Mouse (Mus musculus) lung, embryonic 15.5 days (tissue): ENCODE data around the gene Lix1. TPM values are rescaled to one million over a fixed set of nuclear protein-coding genes. Genes with fewer than 3 reads are reported as not detected.
A peak's percentile ranks its signal among the peaks of the same experiment; 100 is the strongest.

Experiments used
- ATAC-seq: fragments of 200-750 bp; cut with Nextera tagmentation; 2 replicates; pipeline ENCODE4 v1.8.0; 2017; ENCODE audit warnings: moderate number of reproducible peaks, borderline replicate concordance; ENCODE audit not compliant: low FRiP score, low TSS enrichment; ENCODE audit errors: extremely low read depth
- H3K27ac ChIP-seq: fragments of 300-500 bp; sonication (generic); 2 replicates; pipeline ENCODE4 v1.5.1; 2015; ENCODE audit warnings: moderate library complexity, mild to moderate bottlenecking, inconsistent platforms
- H3K27me3 ChIP-seq: fragments of 300-500 bp; sonication (generic); 2 replicates; pipeline ENCODE4 v1.6.1; 2015; ENCODE audit warnings: inconsistent platforms
- H3K36me3 ChIP-seq: fragments of 300-500 bp; sonication (generic); 2 replicates; pipeline ENCODE4 v1.6.1; 2015; ENCODE audit warnings: inconsistent platforms
- H3K4me1 ChIP-seq: fragments of 300-500 bp; sonication (generic); 2 replicates; pipeline ENCODE4 v1.6.1; 2015; ENCODE audit warnings: inconsistent platforms
- H3K4me2 ChIP-seq: fragments of 300-500 bp; sonication (generic); 2 replicates; pipeline ENCODE4 v1.6.1; 2015; ENCODE audit warnings: inconsistent platforms, mild to moderate bottlenecking, moderate library complexity
- H3K4me3 ChIP-seq: fragments of 300-500 bp; sonication (generic); 2 replicates; pipeline ENCODE4 v1.5.1; 2015; ENCODE audit warnings: mild to moderate bottlenecking, inconsistent platforms
- H3K9ac ChIP-seq: fragments of 300-500 bp; sonication (generic); 2 replicates; pipeline ENCODE4 v1.6.1; 2015; ENCODE audit warnings: inconsistent platforms
- H3K9me3 ChIP-seq: fragments of 300-500 bp; sonication (generic); 2 replicates; pipeline ENCODE4 v1.6.1; 2016; ENCODE audit warnings: inconsistent platforms
- WGBS: fragments of 180-500 bp; shearing (Covaris S2); methylation state at CpG from one replicate; pipeline ENCODE4 v1.1.7; 2015; 5-methylcytosine and 5-hydroxymethylcytosine counted together
- polyA plus RNA-seq: library from polyadenylated mRNA; unstranded; fragments of >200 nt; fragmentation: Nextera tagmentation; extraction: Ambion mirVana; gene quantifications from 2 replicates; pipeline ENCODE4 v1.2.1, GENCODE M21; 2015

Gene Lix1
- polyA plus RNA-seq: 0.52 and 1.1 TPM in 2 replicates

DNA sequence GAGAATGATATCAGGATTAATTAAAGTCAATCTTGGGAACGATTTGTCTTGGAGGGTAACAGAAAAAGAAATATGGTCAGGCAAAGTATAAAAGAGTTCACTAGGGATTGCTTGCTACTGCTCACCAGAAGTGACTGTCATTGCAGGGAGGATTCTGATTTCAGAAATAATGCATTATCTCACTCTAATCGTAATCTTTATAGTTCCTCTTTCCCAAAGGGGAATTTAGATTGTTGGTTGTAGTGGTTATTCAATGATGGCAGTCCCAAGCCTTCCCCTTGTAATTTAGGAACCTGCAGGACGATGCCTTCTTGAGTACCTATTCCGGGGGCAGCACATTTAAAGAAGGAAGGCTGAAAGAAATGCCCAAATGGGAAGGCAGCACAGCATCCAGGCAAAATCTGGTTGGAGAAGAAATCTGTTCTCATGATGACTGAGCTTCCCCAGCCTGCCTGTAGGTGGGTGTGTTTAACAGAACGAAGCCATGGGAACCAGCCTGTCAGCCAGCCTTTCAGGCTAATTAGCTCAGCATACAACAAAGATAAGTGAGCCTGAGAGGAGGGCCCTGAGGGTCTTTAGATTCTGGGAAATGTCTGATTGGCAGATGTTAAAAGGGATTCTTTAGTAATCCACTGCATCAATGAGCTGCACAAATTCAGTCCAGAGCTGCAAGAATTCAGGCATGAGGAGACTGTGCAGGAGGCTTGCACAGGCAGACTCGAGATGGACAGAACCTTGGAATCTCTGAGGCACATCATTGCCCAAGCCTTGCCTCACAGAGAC is at the start of gene Lix1:
TSS of gene Lix1 (plus strand) at position 451 of the 783 bp plus-strand sequence.
- H3K4me3 ChIP-seq: no peak within 1 kb of the TSS
- no peaks in the 10 kb centered on the region for H3K9me3 ChIP-seq
- H3K4me2 ChIP-seq: peak within 1 kb of the TSS; percentile 33; the same call in 1 of the 2 replicates
- no peak within 1 kb of the TSS for H3K9ac ChIP-seq
- ATAC-seq: peak; percentile 88; the same call in 1 of the 2 replicates
- no peaks in the 10 kb centered on the region for H3K27me3 ChIP-seq
- WGBS: 28% methylated on average over 6 of the region's 6 CpGs
- H3K4me1 ChIP-seq: 0 out of 2 replicates have a peak, but pooled peaks cover 6% of the 10 kb centered on the region
- no peak within 1 kb of the TSS for H3K27ac ChIP-seq
- no peaks in the 10 kb centered on the region for H3K36me3 ChIP-seq

DNA sequence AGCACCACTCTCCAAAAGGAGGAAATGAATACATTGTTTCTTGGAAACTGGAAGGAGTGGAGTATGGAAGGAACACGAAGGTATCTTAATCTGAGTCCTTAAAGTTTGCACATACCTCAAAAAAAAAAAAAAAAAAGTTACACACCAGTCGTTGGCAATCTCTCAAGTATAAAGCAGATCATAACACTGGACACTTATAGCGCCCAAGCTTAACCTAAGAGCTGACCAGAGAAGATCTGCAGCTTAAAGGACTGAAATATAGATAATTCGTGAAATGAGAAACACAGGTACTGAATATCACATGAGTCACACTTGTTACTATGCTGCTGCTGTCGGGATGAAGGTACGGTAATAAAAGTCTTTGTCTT is 28.9 kb upstream of the Lix1 start:
- Histone ChIP-seq H3K36me3 (no peaks in the 10 kb centered on the region), H3K9me3 (no peaks in the 10 kb centered on the region), H3K27me3 (no peaks in the 10 kb centered on the region), H3K4me3 (peak overlapping the region; percentile 71), H3K4me1 (peaks cover 9% of the 10 kb centered on the region), H3K9ac (peak overlapping the region; percentile 53), H3K4me2 (peak overlapping the region; percentile 59), H3K27ac (peak overlapping the region; percentile 88)
- ATAC-seq: no peak
- WGBS: 3% methylated on average over 6 of the region's 6 CpGs

DNA sequence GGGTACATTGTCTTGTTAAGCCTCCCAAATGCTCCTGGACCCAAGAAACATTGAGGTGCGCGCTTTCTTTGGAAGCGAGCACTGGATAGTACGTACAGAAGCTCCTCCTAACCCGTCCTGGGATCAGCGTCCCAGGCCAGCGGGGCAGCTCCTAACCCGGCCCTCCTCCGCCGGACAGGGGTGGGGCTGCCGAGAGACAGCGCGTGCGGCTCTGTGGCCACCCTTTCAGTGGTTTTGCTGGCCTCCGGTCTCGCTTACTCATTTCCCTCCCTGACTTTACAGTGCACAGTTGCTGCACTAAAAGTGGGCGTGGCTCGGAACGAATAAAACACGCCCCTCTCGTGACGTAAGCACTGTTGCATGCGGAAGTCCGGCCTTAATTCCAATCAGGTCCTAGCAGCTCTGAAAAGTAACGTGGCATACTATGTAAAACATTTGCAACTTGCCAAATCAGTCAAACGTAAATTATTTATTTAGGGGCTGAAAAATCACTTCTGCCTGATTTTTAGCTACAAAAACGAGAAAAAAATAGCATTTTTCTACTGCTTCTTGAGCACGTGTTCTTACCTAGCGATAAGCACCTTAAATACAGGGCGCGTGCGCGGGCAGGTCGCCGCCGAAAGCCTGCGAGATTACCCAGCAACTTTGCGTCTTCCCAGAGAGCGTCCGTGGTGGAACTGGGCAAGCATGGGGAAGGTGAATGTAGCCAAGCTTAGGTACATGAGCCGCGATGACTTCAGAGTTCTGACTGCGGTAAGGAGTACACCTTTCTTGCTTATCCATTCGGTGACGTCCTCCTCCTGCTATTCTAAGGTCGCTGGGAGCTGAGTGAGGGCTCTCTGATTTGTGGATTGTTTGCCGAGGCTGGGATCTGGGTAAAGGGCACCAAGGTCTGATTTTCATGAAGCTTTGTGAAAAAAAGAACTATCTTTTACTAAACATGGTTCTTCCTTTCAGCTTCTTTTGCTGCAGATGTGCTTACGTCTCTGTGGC is 28.3 kb upstream of the Lix1 start, which contains the start of gene Riok2:
TSS of gene Riok2 (plus strand) at position 392 of the 993 bp plus-strand sequence.
- Histone ChIP-seq H3K27me3 (no peaks in the 10 kb centered on the region), H3K4me1 (peaks cover 9% of the 10 kb centered on the region), H3K9ac (peak within 1 kb of the TSS; percentile 79), H3K27ac (peak within 1 kb of the TSS; percentile 88), H3K4me3 (peak within 1 kb of the TSS; percentile 71), H3K9me3 (no peaks in the 10 kb centered on the region), H3K36me3 (peaks cover 4% of the 10 kb centered on the region; the same call in 1 of the 2 replicates), H3K4me2 (peak within 1 kb of the TSS; percentile 59)
- WGBS: under 1% methylated on average over 48 of the region's 48 CpGs
- peak; percentile 97 for ATAC-seq

DNA sequence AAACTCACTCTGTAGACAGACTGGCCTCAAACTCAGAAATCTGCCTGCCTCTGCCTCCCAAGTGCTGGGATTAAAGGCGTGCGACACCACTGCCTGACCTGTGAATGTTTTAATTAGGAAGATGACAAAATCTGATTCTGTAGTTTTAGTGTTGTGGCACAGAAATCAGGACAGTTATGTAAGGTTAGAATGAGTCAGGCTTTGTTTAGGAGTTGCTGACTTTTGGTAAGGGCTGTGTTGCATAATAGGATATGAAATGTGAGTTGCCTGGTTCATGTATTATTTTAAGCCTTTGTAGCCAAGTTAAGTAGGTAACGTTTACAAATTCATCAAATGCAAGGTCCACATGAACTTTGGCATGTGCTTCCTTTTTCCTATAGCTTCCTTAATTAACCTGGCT is 26.9 kb upstream of the Lix1 start:
- Histone ChIP-seq H3K9me3 (no peaks in the 10 kb centered on the region), H3K9ac (peak overlapping the region; percentile 79; the same call in 1 of the 2 replicates), H3K4me1 (peaks cover 9% of the 10 kb centered on the region), H3K4me2 (peak overlapping the region; percentile 59), H3K27me3 (no peaks in the 10 kb centered on the region), H3K27ac (no peak overlapping the region), H3K4me3 (peak overlapping the region; percentile 71), H3K36me3 (peaks cover 9% of the 10 kb centered on the region)
- WGBS: 76% methylated on average over 3 of the region's 3 CpGs
- ATAC-seq: no peak

DNA sequence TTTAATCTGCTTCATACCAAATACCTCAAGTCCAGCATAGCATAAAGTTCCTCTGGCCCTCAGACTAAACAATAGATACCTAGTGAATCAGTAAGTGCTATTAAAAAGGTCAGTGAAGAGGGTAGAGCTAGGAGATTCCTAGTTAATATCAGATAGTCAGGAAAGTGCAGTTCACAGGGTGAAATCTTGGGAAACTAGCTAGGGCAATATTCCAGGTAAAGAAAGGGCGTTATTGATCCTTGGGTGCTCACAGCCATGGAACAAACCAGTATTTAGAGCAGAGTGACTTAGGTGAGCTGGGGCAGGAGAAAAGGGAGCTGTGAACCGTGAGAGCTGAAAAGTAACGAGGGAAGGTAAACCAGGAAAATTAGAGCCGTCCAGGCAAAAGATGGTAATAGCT is 18.8 kb upstream of the Lix1 start:
- WGBS: 95% methylated on average over 4 of the region's 4 CpGs
- ATAC-seq: no peak
- Histone ChIP-seq H3K4me1 (no peaks in the 10 kb centered on the region), H3K36me3 (peaks cover 64% of the 10 kb centered on the region), H3K27ac (no peak overlapping the region), H3K4me2 (no peak overlapping the region), H3K9ac (no peak overlapping the region), H3K9me3 (no peaks in the 10 kb centered on the region), H3K27me3 (no peaks in the 10 kb centered on the region), H3K4me3 (no peak overlapping the region)

DNA sequence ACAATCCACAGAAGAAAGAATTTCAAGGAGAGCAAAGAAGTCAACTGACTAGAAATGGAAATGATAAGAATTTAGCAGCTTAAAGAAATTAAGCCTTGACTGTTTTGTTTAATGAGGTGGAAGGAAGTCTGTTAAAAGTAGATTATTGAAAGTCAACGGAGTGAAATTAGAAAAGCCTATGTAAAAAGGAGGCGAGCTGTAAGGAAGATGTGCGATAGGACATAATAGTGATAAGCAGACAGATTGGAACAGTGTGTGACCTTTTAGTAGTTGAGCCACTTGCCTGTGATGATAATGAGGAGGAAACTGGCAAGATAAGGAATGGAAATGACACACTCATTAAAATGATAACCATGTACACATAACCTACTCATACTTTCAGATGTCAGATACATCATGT is 18.0 kb upstream of the Lix1 start:
- Histone ChIP-seq H3K27me3 (no peaks in the 10 kb centered on the region), H3K4me3 (no peak overlapping the region), H3K27ac (no peak overlapping the region), H3K9ac (no peak overlapping the region), H3K4me1 (no peaks in the 10 kb centered on the region), H3K9me3 (no peaks in the 10 kb centered on the region), H3K4me2 (no peak overlapping the region), H3K36me3 (peaks cover 64% of the 10 kb centered on the region)
- WGBS: 89% methylated on average over 3 of the region's 3 CpGs
- no peak for ATAC-seq

DNA sequence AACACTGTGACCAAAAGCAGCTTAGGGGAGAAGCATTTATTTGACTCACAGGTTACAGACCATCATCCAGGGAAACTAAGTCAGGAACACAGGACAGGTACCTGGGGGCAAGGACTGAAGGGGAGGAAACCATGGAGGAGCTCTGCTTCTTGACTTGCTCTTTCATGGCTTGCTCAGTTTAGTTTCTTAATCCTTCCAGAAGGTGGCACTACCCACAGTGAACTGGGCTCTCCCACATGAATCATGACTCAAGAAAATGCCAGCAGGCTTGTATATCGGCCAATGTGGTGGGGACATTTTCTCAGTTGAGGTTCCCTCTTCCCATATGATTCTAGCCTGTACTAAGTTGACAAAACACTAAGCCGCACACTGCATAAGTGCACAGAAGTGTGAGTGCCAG is 16.4 kb upstream of the Lix1 start:
- Histone ChIP-seq H3K4me3 (no peak overlapping the region), H3K4me1 (no peaks in the 10 kb centered on the region), H3K36me3 (peaks cover 60% of the 10 kb centered on the region), H3K27ac (no peak overlapping the region), H3K27me3 (no peaks in the 10 kb centered on the region), H3K9ac (no peak overlapping the region), H3K9me3 (no peaks in the 10 kb centered on the region), H3K4me2 (no peak overlapping the region)
- WGBS: 89% methylated on average over 2 of the region's 2 CpGs
- ATAC-seq: no peak

DNA sequence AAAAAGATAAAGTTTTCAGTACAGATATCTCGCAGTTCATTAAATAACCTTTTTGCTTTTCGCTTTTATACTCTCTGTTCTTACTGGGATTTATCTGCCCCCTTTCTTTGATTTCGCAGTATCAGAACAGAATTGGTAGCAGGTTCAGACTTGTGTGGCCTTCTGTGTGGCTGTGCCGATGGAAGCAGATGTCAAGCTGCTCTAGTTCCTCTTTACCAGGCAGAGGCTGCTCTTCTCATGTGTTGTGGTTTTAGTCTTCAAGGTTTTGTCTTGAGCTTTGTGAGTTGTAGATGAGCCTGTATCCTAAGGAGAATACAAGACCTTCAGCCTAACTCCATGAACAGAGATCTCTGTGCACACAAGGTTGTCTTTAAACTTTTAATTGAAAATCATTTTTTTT is 10.6 kb upstream of the Lix1 start:
- Histone ChIP-seq H3K4me1 (no peaks in the 10 kb centered on the region), H3K4me3 (no peak overlapping the region), H3K27me3 (no peaks in the 10 kb centered on the region), H3K4me2 (no peak overlapping the region), H3K9me3 (no peaks in the 10 kb centered on the region), H3K9ac (no peak overlapping the region), H3K36me3 (peaks cover 35% of the 10 kb centered on the region), H3K27ac (no peak overlapping the region)
- ATAC-seq: no peak
- WGBS: 86% methylated on average over 4 of the region's 4 CpGs

DNA sequence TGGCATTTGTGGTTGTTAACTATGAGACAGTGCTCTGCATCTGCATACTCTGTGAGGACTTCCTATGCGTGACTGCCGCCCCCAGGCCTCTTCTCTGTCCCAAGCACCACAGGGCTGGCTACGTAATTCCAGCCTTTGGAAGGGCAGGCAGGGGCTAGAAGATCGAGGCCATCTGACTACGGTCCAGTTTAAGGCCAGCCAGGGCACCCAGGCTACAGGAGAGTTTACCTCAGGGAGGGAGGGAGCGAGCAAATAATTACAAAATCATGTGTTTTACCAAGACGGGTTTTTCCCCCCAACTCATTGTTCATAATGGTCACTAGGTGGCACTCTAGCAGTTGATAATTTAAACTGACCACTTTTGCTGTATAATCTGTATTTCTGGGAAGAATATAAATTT is 9.6 kb upstream of the Lix1 start:
- H3K4me3 ChIP-seq: no peak overlapping the region
- 65% methylated on average over 7 of the region's 7 CpGs for WGBS
- H3K27ac ChIP-seq: no peak overlapping the region
- H3K9ac ChIP-seq: no peak overlapping the region
- H3K4me2 ChIP-seq: no peak overlapping the region
- no peaks in the 10 kb centered on the region for H3K9me3 ChIP-seq
- no peak for ATAC-seq
- no peaks in the 10 kb centered on the region for H3K27me3 ChIP-seq
- peaks cover 29% of the 10 kb centered on the region for H3K36me3 ChIP-seq
- H3K4me1 ChIP-seq: no peaks in the 10 kb centered on the region

DNA sequence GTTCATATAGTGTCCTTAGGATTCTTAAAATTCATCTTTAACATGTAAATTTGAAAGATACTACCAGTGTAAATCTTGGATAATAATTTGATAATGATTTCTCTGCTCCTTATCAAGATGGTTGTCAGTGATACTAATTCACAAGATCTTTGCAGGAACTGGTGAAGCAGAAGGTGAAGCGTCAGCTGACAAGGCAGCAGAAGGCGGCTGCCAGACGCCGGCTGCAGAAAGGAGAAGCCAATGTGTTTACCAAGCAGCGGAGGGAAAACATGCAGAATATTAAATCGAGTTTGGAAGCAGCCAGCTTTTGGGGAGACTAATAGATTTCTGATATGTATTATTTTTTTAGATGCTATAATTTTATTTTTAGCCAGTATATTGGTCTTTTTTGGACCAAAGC is 9.2 kb upstream of the Lix1 start:
- 89% methylated on average over 6 of the region's 6 CpGs for WGBS

DNA sequence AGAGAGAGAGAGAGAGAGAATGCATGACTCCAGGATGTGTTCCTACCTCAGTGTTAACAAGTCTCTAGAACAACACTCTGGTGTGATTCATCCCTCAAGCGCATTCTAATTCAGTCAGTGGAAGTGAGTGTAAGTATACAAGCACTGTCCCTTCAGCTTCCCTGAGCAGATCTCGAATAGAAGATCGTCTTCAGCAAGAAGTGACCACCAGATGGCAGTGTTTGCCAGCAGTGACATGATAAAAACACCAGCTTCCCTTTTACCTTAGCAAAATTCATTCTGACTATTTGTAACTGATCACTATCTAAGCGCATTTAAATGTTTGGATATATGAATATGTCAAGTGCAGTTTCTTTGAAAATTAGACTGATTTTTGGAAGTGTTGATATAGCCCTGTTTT is 8.1 kb upstream of the Lix1 start:
- WGBS: 35% methylated on average over 4 of the region's 4 CpGs
- Histone ChIP-seq H3K9me3 (no peaks in the 10 kb centered on the region), H3K4me2 (no peak overlapping the region), H3K4me1 (no peaks in the 10 kb centered on the region), H3K27ac (no peak overlapping the region), H3K27me3 (no peaks in the 10 kb centered on the region), H3K4me3 (no peak overlapping the region), H3K36me3 (peaks cover 23% of the 10 kb centered on the region), H3K9ac (no peak overlapping the region)
- no peak for ATAC-seq

More for the DNA sequence above, 9.2 kb upstream of the Lix1 start:
- H3K27ac ChIP-seq: no peak overlapping the region
- H3K9ac ChIP-seq: no peak overlapping the region
- no peak overlapping the region for H3K4me2 ChIP-seq
- H3K4me1 ChIP-seq: no peaks in the 10 kb centered on the region
- no peaks in the 10 kb centered on the region for H3K9me3 ChIP-seq
- peaks cover 29% of the 10 kb centered on the region for H3K36me3 ChIP-seq
- no peaks in the 10 kb centered on the region for H3K27me3 ChIP-seq
- no peak overlapping the region for H3K4me3 ChIP-seq
- ATAC-seq: no peak

DNA sequence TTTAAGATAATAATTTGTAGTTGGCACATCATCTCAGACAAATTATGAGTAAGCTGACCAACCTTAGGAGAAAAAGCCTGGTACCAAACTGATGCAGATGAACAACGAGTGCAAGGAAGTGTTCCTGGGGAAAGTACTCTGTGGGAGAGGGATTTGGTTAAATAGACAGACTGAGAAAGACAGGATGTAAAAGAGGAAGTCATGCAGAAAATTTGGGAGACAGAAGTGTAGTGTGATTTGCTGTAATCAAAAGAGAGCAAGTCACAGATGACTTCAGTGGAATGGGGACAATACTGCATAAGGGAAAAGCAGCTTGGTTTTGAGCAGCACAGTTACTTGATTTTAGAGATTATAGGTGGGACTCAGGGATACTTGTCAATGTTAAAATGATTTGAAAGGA is 5.6 kb upstream of the Lix1 start:
- no peak for ATAC-seq
- WGBS: 57% methylated on average over 1 of the region's 1 CpGs
- peaks cover 13% of the 10 kb centered on the region for H3K36me3 ChIP-seq
- H3K4me1 ChIP-seq: no peaks in the 10 kb centered on the region
- H3K4me3 ChIP-seq: no peak overlapping the region
- H3K4me2 ChIP-seq: no peak overlapping the region
- no peaks in the 10 kb centered on the region for H3K9me3 ChIP-seq
- H3K27ac ChIP-seq: no peak overlapping the region
- no peak overlapping the region for H3K9ac ChIP-seq
- no peaks in the 10 kb centered on the region for H3K27me3 ChIP-seq
